Mouse (Mus musculus): ENCODE results near the gene Ubl7. TPM values are rescaled to one million over a fixed set of nuclear protein-coding genes. Genes with fewer than 3 reads are reported as not detected.

Gene Ubl7
- total RNA-seq, 2 experiments from 2014 or later: 62.2 to 63.6 TPM

GRCm38 (mm10) chr9:57912571-57912970, 1.8 kb downstream of the Ubl7 start:
- no peak for DNase-seq

- no peak for DNase-seq
Measured at GRCm38 (mm10) chr9:57921491-57922060, 10.8 kb downstream of the Ubl7 start.

- DNase-seq: no peak
Measured at GRCm38 (mm10) chr9:57922381-57922780, 11.6 kb downstream of the Ubl7 start.

GRCm38 (mm10) chr9:57923046-57923445, 12.3 kb downstream of the Ubl7 start:
- DNase-seq: no peak

GRCm38 (mm10) chr9:57931166-57931767, 20.5 kb downstream of the Ubl7 start:
- DNase-seq: no peak

GRCm38 (mm10) chr9:57932253-57932652, 21.5 kb downstream of the Ubl7 start:
- DNase-seq: no peak

- DNase-seq: no peak
Measured at GRCm38 (mm10) chr9:57932831-57933602, 22.2 kb downstream of the Ubl7 start.

- DNase-seq: peak; percentile 69
Measured at GRCm38 (mm10) chr9:57935683-57936437, 25.1 kb downstream of the Ubl7 start.

- no peak for DNase-seq
Measured at GRCm38 (mm10) chr9:57937171-57937570, 26.4 kb downstream of the Ubl7 start.

- DNase-seq: no peak
Measured at GRCm38 (mm10) chr9:57937651-57938050, 26.9 kb downstream of the Ubl7 start.

- DNase-seq: no peak
Measured at GRCm38 (mm10) chr9:57938225-57939055, 27.7 kb downstream of the Ubl7 start.

- peak; percentile 81 for DNase-seq
Measured at GRCm38 (mm10) chr9:57939431-57940348, 28.9 kb downstream of the Ubl7 start, which contains the start of gene Sema7a. Gene Sema7a (plus strand): TSS chr9:57940112.

GRCm38 (mm10) chr9:57940349-57940794, 29.6 kb downstream of the Ubl7 start:
- no peak for DNase-seq

GRCm38 (mm10) chr9:57940861-57941638, 30.3 kb downstream of the Ubl7 start:
- DNase-seq: no peak

- DNase-seq: no peak
Measured at GRCm38 (mm10) chr9:57942039-57942438, 31.3 kb downstream of the Ubl7 start.

GRCm38 (mm10) chr9:57943067-57943466, 32.3 kb downstream of the Ubl7 start:
- DNase-seq: no peak

GRCm38 (mm10) chr9:57944572-57944971, 33.8 kb downstream of the Ubl7 start:
- no peak for DNase-seq

GRCm38 (mm10) chr9:57945771-57946616, 35.2 kb downstream of the Ubl7 start:
- DNase-seq: no peak

Data from gastrocnemius, postnatal 25 days (tissue).